Mouse (Mus musculus) G1E (cell line): Measurements from ENCODE around the gene Pam. TPM values are rescaled to one million over a fixed set of nuclear protein-coding genes. Genes with fewer than 3 reads are reported as not detected.

ENCODE experiments used
- ATAC-seq: 2 replicates; pipeline ENCODE4 v1.8.0; 2016; ENCODE audit warnings: mild to moderate bottlenecking; ENCODE audit not compliant: insufficient number of reproducible peaks, poor library complexity, low FRiP score, severe bottlenecking; ENCODE audit errors: extremely low read depth
- DNase-seq: peaks from one replicate; pipeline ENCODE4 v3.0.0; 2012; ENCODE audit warnings: low spot score
- H3K27me3 ChIP-seq: 2 replicates; pipeline ENCODE4 v1.6.1; 2012; ENCODE audit warnings: mild to moderate bottlenecking, low read length, inconsistent platforms; ENCODE audit not compliant: insufficient read depth
- H3K36me3 ChIP-seq: replicated peaks from 2 replicates; pipeline ENCODE3; 2012; ENCODE audit warnings: mild to moderate bottlenecking, inconsistent platforms
- H3K4me1 ChIP-seq: 2 replicates; pipeline ENCODE4 v1.6.1; 2012; ENCODE audit warnings: low read depth, low read length, inconsistent platforms, mixed read lengths; ENCODE audit not compliant: insufficient read depth
- H3K4me3 ChIP-seq: 2 replicates; pipeline ENCODE4 v1.5.1; 2012; ENCODE audit warnings: low read depth, mild to moderate bottlenecking, inconsistent platforms, low read length, moderate library complexity, mixed read lengths
- H3K9me3 ChIP-seq: replicated peaks from 2 replicates; pipeline ENCODE4 v1.6.1; 2012; ENCODE audit warnings: inconsistent platforms
- CTCF ChIP-seq: IDR thresholded peaks from 2 replicates; pipeline ENCODE4 v1.5.1; 2012; ENCODE audit warnings: low read depth, low read length, inconsistent platforms, mixed read lengths
- GATA1 ChIP-seq: IDR thresholded peaks from 2 replicates; pipeline ENCODE4 v1.6.1; 2012; ENCODE audit warnings: borderline replicate concordance, low read length, inconsistent platforms, mixed read lengths
- GATA2 ChIP-seq: IDR thresholded peaks from 2 replicates; pipeline ENCODE4 v1.6.1; 2012; ENCODE audit warnings: low read depth, low read length, inconsistent platforms, borderline replicate concordance
- POLR2AphosphoS5 ChIP-seq: IDR thresholded peaks from 2 replicates; pipeline ENCODE4 v1.6.1; 2012; ENCODE audit warnings: low read depth, low read length, inconsistent platforms; ENCODE audit not compliant: insufficient replicate concordance
- TAL1 ChIP-seq: conservative IDR thresholded peaks from 2 replicates; pipeline ENCODE4 v1.6.1; 2012; ENCODE audit warnings: low read depth, low read length, inconsistent platforms, mixed read lengths
- polyA plus RNA-seq: library from polyadenylated mRNA; stranded (reverse); fragments of >175 nt; gene quantifications from 2 replicates; pipeline ENCODE4 v1.2.3, GENCODE M21; 2012
- total RNA-seq, 2 experiments: library from RNA; stranded (forward) in 1 of 2; stranded (reverse) in 1 of 2; fragments of 200-1000 nt in 1 of 2; fragments of >200 nt in 1 of 2; fragmentation: Nextera tagmentation in 1 of 2; gene quantifications; 2 replicates each; pipeline ENCODE4 v1.2.3; 2014 to 2017

Gene Pam
- total and polyA plus RNA-seq, 3 experiments = 0.60 TPM; not detected in 2

- DNase-seq (no peak), ATAC-seq (no peak)
- no peak overlapping the region for H3K4me3 ChIP-seq
- no peaks in the 10 kb centered on the region for H3K36me3 ChIP-seq
- H3K4me1 ChIP-seq = no peaks in the 10 kb centered on the region
- H3K9me3 ChIP-seq = 0 out of 2 replicates have a peak, but pooled peaks cover 2% of the 10 kb centered on the region
- TF ChIP-seq GATA2 = no peak
- TF ChIP-seq CTCF = no peak
- TF ChIP-seq GATA1 = no peak
- no peak for TF ChIP-seq TAL1
- TF ChIP-seq POLR2AphosphoS5 = no peak
- no peaks in the 10 kb centered on the region for H3K27me3 ChIP-seq
Measured at GRCm38 (mm10) chr1:97828087-97828486, 267.4 kb downstream of the Pam start.

GRCm38 (mm10) chr1:97827566-97827965 is 267.9 kb downstream of the Pam start:
- Histone ChIP-seq H3K9me3 (0 out of 2 replicates have a peak, but pooled peaks cover 2% of the 10 kb centered on the region), H3K4me1 (no peaks in the 10 kb centered on the region), H3K4me3 (no peak overlapping the region), H3K27me3 (no peaks in the 10 kb centered on the region), H3K36me3 (no peaks in the 10 kb centered on the region)
- TF ChIP-seq TAL1 = no peak
- no peak for TF ChIP-seq GATA2
- TF ChIP-seq GATA1 = no peak
- no peak for TF ChIP-seq POLR2AphosphoS5
- no peak for TF ChIP-seq CTCF
- DNase-seq = no peak
- no peak for ATAC-seq

GRCm38 (mm10) chr1:97822904-97823303 is 272.5 kb downstream of the Pam start:
- DNase-seq (no peak), ATAC-seq (no peak)
- Histone ChIP-seq H3K27me3 (no peaks in the 10 kb centered on the region), H3K4me3 (no peak overlapping the region), H3K4me1 (no peaks in the 10 kb centered on the region), H3K36me3 (no peaks in the 10 kb centered on the region), H3K9me3 (0 out of 2 replicates have a peak, but pooled peaks cover 2% of the 10 kb centered on the region)
- TF ChIP-seq GATA2 = no peak

- ATAC-seq (no peak), DNase-seq (no peak)
- Histone ChIP-seq H3K36me3 (no peaks in the 10 kb centered on the region), H3K27me3 (no peaks in the 10 kb centered on the region), H3K4me1 (no peaks in the 10 kb centered on the region), H3K9me3 (0 out of 2 replicates have a peak, but pooled peaks cover 2% of the 10 kb centered on the region), H3K4me3 (no peak overlapping the region)
- TF ChIP-seq POLR2AphosphoS5 (no peak), TAL1 (no peak), GATA1 (no peak), CTCF (no peak), GATA2 (no peak)
Measured at GRCm38 (mm10) chr1:97822203-97822602, 273.2 kb downstream of the Pam start.

GRCm38 (mm10) chr1:97821282-97821681 is 274.2 kb downstream of the Pam start:
- Histone ChIP-seq H3K27me3 (no peaks in the 10 kb centered on the region), H3K4me3 (no peak overlapping the region), H3K4me1 (no peaks in the 10 kb centered on the region), H3K9me3 (0 out of 2 replicates have a peak, but pooled peaks cover 2% of the 10 kb centered on the region), H3K36me3 (no peaks in the 10 kb centered on the region)
- no peak for TF ChIP-seq GATA2
- no peak for TF ChIP-seq TAL1
- TF ChIP-seq CTCF = no peak
- no peak for TF ChIP-seq GATA1
- TF ChIP-seq POLR2AphosphoS5 = no peak
- ATAC-seq = no peak
- no peak for DNase-seq

- H3K27me3 ChIP-seq = no peaks in the 10 kb centered on the region
- DNase-seq (no peak), ATAC-seq (no peak)
- H3K4me3 ChIP-seq = no peak overlapping the region
- H3K9me3 ChIP-seq = no peaks in the 10 kb centered on the region
- H3K36me3 ChIP-seq = no peaks in the 10 kb centered on the region
- TF ChIP-seq POLR2AphosphoS5 = no peak
- no peak for TF ChIP-seq GATA2
- TF ChIP-seq GATA1 = no peak
- no peak for TF ChIP-seq CTCF
- TF ChIP-seq TAL1 = no peak
- H3K4me1 ChIP-seq = no peaks in the 10 kb centered on the region
Measured at GRCm38 (mm10) chr1:97809255-97809912, 286.1 kb downstream of the Pam start.
